ENCODE assay signal across 15 mouse cellular contexts in genomic region chr12:89156086-89156757, GRCm38 (mm10).
DNase-seq lines count a peak whose midpoint lies in the region; ATAC-seq lines count a peak whose summit lies in the region.
"Had no signal": no experiment of that assay in that cellular context is flagged by ENCODE, and none has a peak within 500 bp of the region (broad histone marks: within the 10 kb centered on the region; RNA-seq: fewer than 3 reads in every experiment).

No protein-coding gene starts in this region.

- DNase-seq in kidney, postnatal 4 days = no peak
- DNase-seq in midbrain, embryonic 11.5 days (ENCODE audit: low spot score, missing footprints) = no peak
- DNase-seq in lung, postnatal 36 days = peak; percentile 20
- DNase-seq in urinary bladder, postnatal 14 days (ENCODE audit: low spot score) = no peak
- no peak for DNase-seq in Muller cell, postnatal 12 days (ENCODE audit: inconsistent ontology term)
- DNase-seq: adrenal gland, postnatal 14 days; cerebellum, adult 2 months; gastrocnemius, postnatal 10 days; liver; liver, postnatal 0 days; thymus, postnatal 25 days had no signal

- no peaks in the 10 kb centered on the region for H3K27me3 ChIP-seq in kidney, embryonic 14.5 days (ENCODE audit: control insufficient read depth, insufficient read depth, low read length)
- H3K27me3 ChIP-seq in midbrain, embryonic 15.5 days (replicated peaks) = no peaks in the 10 kb centered on the region
- no peaks in the 10 kb centered on the region for H3K27me3 ChIP-seq in midbrain, embryonic 11.5 days (ENCODE audit: control insufficient read depth, insufficient read depth, low read length)
- H3K27me3 ChIP-seq: embryonic facial prominence, embryonic 12.5 days had no signal

- H3K9me3 ChIP-seq in kidney, embryonic 14.5 days (ENCODE audit: control insufficient read depth, low read length) = no peaks in the 10 kb centered on the region
- H3K9me3 ChIP-seq in midbrain, embryonic 15.5 days = no peaks in the 10 kb centered on the region
- H3K9me3 ChIP-seq in midbrain, embryonic 11.5 days (ENCODE audit: control insufficient read depth, low read length) = no peaks in the 10 kb centered on the region
- H3K9me3 ChIP-seq: embryonic facial prominence, embryonic 12.5 days; hindbrain, embryonic 10.5 days had no signal

- H3K36me3 ChIP-seq in kidney, embryonic 14.5 days (ENCODE audit: control insufficient read depth, insufficient read depth, low read length) = no peaks in the 10 kb centered on the region
- H3K36me3 ChIP-seq in midbrain, embryonic 15.5 days (replicated peaks) = no peaks in the 10 kb centered on the region
- no peaks in the 10 kb centered on the region for H3K36me3 ChIP-seq in midbrain, embryonic 11.5 days (ENCODE audit: control insufficient read depth, insufficient read depth, low read length)
- H3K36me3 ChIP-seq: embryonic facial prominence, embryonic 12.5 days; hindbrain, embryonic 10.5 days had no signal

- no peak overlapping the region for H3K4me3 ChIP-seq in kidney, embryonic 14.5 days (ENCODE audit: low read length)
- no peak overlapping the region for H3K4me3 ChIP-seq in midbrain, embryonic 15.5 days
- H3K4me3 ChIP-seq in midbrain, embryonic 11.5 days (ENCODE audit: low read depth, low read length) = no peak overlapping the region
- H3K4me3 ChIP-seq: embryonic facial prominence, embryonic 12.5 days; hindbrain, embryonic 10.5 days had no signal

- WGBS in kidney, embryonic 14.5 days = 62% methylated on average over 9 of the region's 9 CpGs
- WGBS in midbrain, embryonic 15.5 days = 60% methylated on average over 9 of the region's 9 CpGs
- WGBS in midbrain, embryonic 11.5 days = 81% methylated on average over 9 of the region's 9 CpGs

- no peak overlapping the region for H3K4me2 ChIP-seq in kidney, embryonic 14.5 days (replicated peaks; ENCODE audit: low read depth, low read length)
- no peak overlapping the region for H3K4me2 ChIP-seq in midbrain, embryonic 15.5 days
- no peak overlapping the region for H3K4me2 ChIP-seq in midbrain, embryonic 11.5 days
- H3K4me2 ChIP-seq: embryonic facial prominence, embryonic 12.5 days had no signal

- ATAC-seq in kidney, embryonic 14.5 days (ENCODE audit: low FRiP score, low TSS enrichment) = peak; percentile 32; the same call in 1 of the 2 replicates
- 0 out of 2 replicates have a peak, but pooled peaks have one; percentile 24 for ATAC-seq in midbrain, embryonic 15.5 days (replicated peaks)
- ATAC-seq in midbrain, embryonic 11.5 days (ENCODE audit: low FRiP score) = no peak
- ATAC-seq: liver, postnatal 0 days had no signal

- H3K4me1 ChIP-seq in kidney, embryonic 14.5 days (ENCODE audit: control insufficient read depth, insufficient read depth, low read length) = no peaks in the 10 kb centered on the region
- no peaks in the 10 kb centered on the region for H3K4me1 ChIP-seq in midbrain, embryonic 15.5 days
- H3K4me1 ChIP-seq in midbrain, embryonic 11.5 days (ENCODE audit: control insufficient read depth, insufficient read depth, low read length) = no peaks in the 10 kb centered on the region
- H3K4me1 ChIP-seq: embryonic facial prominence, embryonic 12.5 days; hindbrain, embryonic 10.5 days had no signal

- H3K27ac ChIP-seq in kidney, embryonic 14.5 days (ENCODE audit: low read depth, low read length) = no peak overlapping the region
- no peak overlapping the region for H3K27ac ChIP-seq in midbrain, embryonic 15.5 days
- H3K27ac ChIP-seq in midbrain, embryonic 11.5 days (ENCODE audit: low read depth, low read length) = no peak overlapping the region
- H3K27ac ChIP-seq: embryonic facial prominence, embryonic 12.5 days; hindbrain, embryonic 10.5 days had no signal

- no peak overlapping the region for H3K9ac ChIP-seq in kidney, embryonic 14.5 days (ENCODE audit: low read depth, low read length)
- H3K9ac ChIP-seq in midbrain, embryonic 15.5 days = no peak overlapping the region
- H3K9ac ChIP-seq in midbrain, embryonic 11.5 days (ENCODE audit: low read length) = no peak overlapping the region
- H3K9ac ChIP-seq: embryonic facial prominence, embryonic 12.5 days; liver, postnatal 0 days had no signal
